Mouse (Mus musculus) limb, embryonic 13.5 days (tissue): ENCODE data around the gene Atp5mpl. TPM values are rescaled to one million over a fixed set of nuclear protein-coding genes. Genes with fewer than 3 reads are reported as not detected.

Source experiments
- ATAC-seq: fragments of 200-750 bp; cut with Nextera tagmentation; 2 replicates; pipeline ENCODE4 v1.8.0; 2017; ENCODE audit warnings: low read depth, moderate number of reproducible peaks, moderate TSS enrichment; ENCODE audit not compliant: low FRiP score
- H3K27ac ChIP-seq: fragments of 300-500 bp; sonication (generic); 2 replicates; pipeline ENCODE4 v1.5.1; 2015; ENCODE audit warnings: inconsistent platforms, mild to moderate bottlenecking, moderate library complexity
- H3K27me3 ChIP-seq: fragments of 300-500 bp; sonication (generic); 2 replicates; pipeline ENCODE4 v1.6.1; 2015; ENCODE audit warnings: mild to moderate bottlenecking, inconsistent platforms
- H3K36me3 ChIP-seq: fragments of 300-500 bp; sonication (generic); 2 replicates; pipeline ENCODE4 v1.6.1; 2015; ENCODE audit warnings: inconsistent platforms, mild to moderate bottlenecking, moderate library complexity
- H3K4me1 ChIP-seq: fragments of 300-500 bp; sonication (generic); 2 replicates; pipeline ENCODE4 v1.6.1; 2015; ENCODE audit warnings: inconsistent platforms
- H3K4me2 ChIP-seq: fragments of 300-500 bp; sonication (generic); replicated peaks from 2 replicates; pipeline ENCODE4 v1.6.1; 2015; ENCODE audit warnings: inconsistent platforms, mild to moderate bottlenecking, moderate library complexity
- H3K4me3 ChIP-seq: fragments of 300-500 bp; sonication (generic); 2 replicates; pipeline ENCODE4 v1.5.1; 2015; ENCODE audit warnings: moderate library complexity, mild to moderate bottlenecking, inconsistent platforms
- H3K9ac ChIP-seq: fragments of 300-500 bp; sonication (generic); 2 replicates; pipeline ENCODE4 v1.6.1; 2015; ENCODE audit warnings: mild to moderate bottlenecking, inconsistent platforms
- H3K9me3 ChIP-seq: fragments of 300-500 bp; sonication (generic); 2 replicates; pipeline ENCODE4 v1.6.1; 2016; ENCODE audit warnings: inconsistent platforms
- WGBS: fragments of 180-500 bp; shearing (Covaris S2); methylation state at CpG from one replicate; pipeline ENCODE4 v1.1.7; 2015; 5-methylcytosine and 5-hydroxymethylcytosine counted together
- polyA plus RNA-seq: library from polyadenylated mRNA; unstranded; fragments of >200 nt; fragmentation: Nextera tagmentation; extraction: Ambion mirVana; gene quantifications from 2 replicates; pipeline ENCODE4 v1.2.1, GENCODE M21; 2015

Gene Atp5mpl
- polyA plus RNA-seq, 1 experiment from 2014 or later: 628 TPM

GRCm38 (mm10) chr12:111928411-111928966 is 38.3 kb downstream of the Atp5mpl start:
- Histone ChIP-seq H3K4me1 (peaks cover 25% of the 10 kb centered on the region), H3K27me3 (no peaks in the 10 kb centered on the region), H3K36me3 (no peaks in the 10 kb centered on the region), H3K9ac (no peak overlapping the region), H3K4me3 (no peak overlapping the region), H3K9me3 (no peaks in the 10 kb centered on the region), H3K4me2 (no peak overlapping the region), H3K27ac (0 out of 2 replicates have a peak overlapping the region, but pooled peaks have one; percentile 10)
- 78% methylated on average over 18 of the region's 18 CpGs for WGBS
- no peak for ATAC-seq

GRCm38 (mm10) chr12:111927338-111927737 is 39.4 kb downstream of the Atp5mpl start:
- H3K36me3 ChIP-seq: no peaks in the 10 kb centered on the region
- no peak overlapping the region for H3K27ac ChIP-seq
- H3K4me2 ChIP-seq: no peak overlapping the region
- H3K9me3 ChIP-seq: no peaks in the 10 kb centered on the region
- H3K4me1 ChIP-seq: peaks cover 21% of the 10 kb centered on the region
- no peak for ATAC-seq
- H3K4me3 ChIP-seq: no peak overlapping the region
- H3K27me3 ChIP-seq: no peaks in the 10 kb centered on the region
- WGBS: 67% methylated on average over 1 of the region's 1 CpGs
- H3K9ac ChIP-seq: no peak overlapping the region; the same call in 1 of the 2 replicates

GRCm38 (mm10) chr12:111923117-111923516 is 43.7 kb downstream of the Atp5mpl start:
- H3K4me1 ChIP-seq: peaks cover 17% of the 10 kb centered on the region
- H3K36me3 ChIP-seq: no peaks in the 10 kb centered on the region
- H3K9me3 ChIP-seq: no peaks in the 10 kb centered on the region
- H3K4me2 ChIP-seq: no peak overlapping the region
- no peak overlapping the region for H3K9ac ChIP-seq
- 83% methylated on average over 6 of the region's 6 CpGs for WGBS
- H3K27me3 ChIP-seq: no peaks in the 10 kb centered on the region
- no peak overlapping the region for H3K4me3 ChIP-seq
- H3K27ac ChIP-seq: no peak overlapping the region
- ATAC-seq: no peak

- H3K36me3 ChIP-seq: no peaks in the 10 kb centered on the region
- H3K27me3 ChIP-seq: no peaks in the 10 kb centered on the region
- peaks cover 23% of the 10 kb centered on the region for H3K4me1 ChIP-seq
- H3K9me3 ChIP-seq: no peaks in the 10 kb centered on the region
- no peak overlapping the region for H3K4me2 ChIP-seq
- H3K9ac ChIP-seq: no peak overlapping the region
- no peak for ATAC-seq
- H3K27ac ChIP-seq: no peak overlapping the region
- no peak overlapping the region for H3K4me3 ChIP-seq
- 47% methylated on average over 9 of the region's 9 CpGs for WGBS
Observed at GRCm38 (mm10) chr12:111920046-111920445, 46.7 kb downstream of the Atp5mpl start.

- H3K9me3 ChIP-seq: no peaks in the 10 kb centered on the region
- peak overlapping the region; percentile 29 for H3K27ac ChIP-seq
- no peaks in the 10 kb centered on the region for H3K36me3 ChIP-seq
- 48% methylated on average over 12 of the region's 12 CpGs for WGBS
- peaks cover 19% of the 10 kb centered on the region for H3K4me1 ChIP-seq
- H3K27me3 ChIP-seq: no peaks in the 10 kb centered on the region
- H3K9ac ChIP-seq: 0 out of 2 replicates have a peak overlapping the region, but pooled peaks have one; percentile 0
- H3K4me2 ChIP-seq: peak overlapping the region; percentile 19; the same call in 1 of the 2 replicates
- ATAC-seq: no peak
- H3K4me3 ChIP-seq: no peak overlapping the region
Observed at GRCm38 (mm10) chr12:111916514-111917217, 50.1 kb downstream of the Atp5mpl start.

GRCm38 (mm10) chr12:111915781-111916180 is 51.0 kb downstream of the Atp5mpl start:
- no peak for ATAC-seq

GRCm38 (mm10) chr12:111914031-111914430 is 52.7 kb downstream of the Atp5mpl start:
- no peak; the same call in 1 of the 2 replicates for ATAC-seq
- Histone ChIP-seq H3K9ac (no peak overlapping the region), H3K9me3 (no peaks in the 10 kb centered on the region), H3K4me1 (peaks cover 24% of the 10 kb centered on the region), H3K4me2 (no peak overlapping the region), H3K36me3 (no peaks in the 10 kb centered on the region), H3K4me3 (no peak overlapping the region), H3K27ac (no peak overlapping the region), H3K27me3 (0 out of 2 replicates have a peak, but pooled peaks cover 4% of the 10 kb centered on the region)
- 15% methylated on average over 3 of the region's 3 CpGs for WGBS

More at GRCm38 (mm10) chr12:111915781-111916180, 51.0 kb downstream of the Atp5mpl start:
- Histone ChIP-seq H3K4me3 (no peak overlapping the region), H3K9ac (no peak overlapping the region), H3K4me2 (no peak overlapping the region), H3K27ac (no peak overlapping the region; the same call in 1 of the 2 replicates), H3K4me1 (peaks cover 19% of the 10 kb centered on the region), H3K27me3 (no peaks in the 10 kb centered on the region), H3K9me3 (no peaks in the 10 kb centered on the region), H3K36me3 (no peaks in the 10 kb centered on the region)
- WGBS: 78% methylated on average over 6 of the region's 6 CpGs

- no peaks in the 10 kb centered on the region for H3K36me3 ChIP-seq
- peaks cover 32% of the 10 kb centered on the region for H3K4me1 ChIP-seq
- H3K4me2 ChIP-seq: no peak overlapping the region
- no peak overlapping the region for H3K4me3 ChIP-seq
- peaks cover 7% of the 10 kb centered on the region; the same call in 1 of the 2 replicates for H3K27me3 ChIP-seq
- no peak overlapping the region for H3K27ac ChIP-seq
- 77% methylated on average over 7 of the region's 7 CpGs for WGBS
- no peak for ATAC-seq
- H3K9ac ChIP-seq: no peak overlapping the region
- H3K9me3 ChIP-seq: no peaks in the 10 kb centered on the region
Observed at GRCm38 (mm10) chr12:111912802-111913201, 54.0 kb downstream of the Atp5mpl start.

- Histone ChIP-seq H3K4me1 (peaks cover 33% of the 10 kb centered on the region), H3K9ac (no peak overlapping the region), H3K36me3 (no peaks in the 10 kb centered on the region), H3K4me2 (no peak overlapping the region), H3K27ac (no peak overlapping the region), H3K4me3 (no peak overlapping the region), H3K9me3 (no peaks in the 10 kb centered on the region), H3K27me3 (peaks cover 7% of the 10 kb centered on the region; the same call in 1 of the 2 replicates)
- ATAC-seq: no peak
- WGBS: 84% methylated on average over 2 of the region's 2 CpGs
Observed at GRCm38 (mm10) chr12:111911796-111912195, 55.0 kb downstream of the Atp5mpl start.

Other genes with a start within 250 kb of the Atp5mpl start
- gene Klc1, start 208.1 kb downstream of the Atp5mpl start, polyA plus RNA-seq: 112 and 113 TPM in 2 replicates
- 7.2 and 11.0 TPM in 2 replicates for gene Xrcc3, start 153.1 kb downstream of the Atp5mpl start, polyA plus RNA-seq
- 105 and 111 TPM in 2 replicates for gene Zfyve21, start 152.8 kb downstream of the Atp5mpl start, polyA plus RNA-seq
- 12.0 and 13.2 TPM in 2 replicates for gene Ppp1r13b, start 58.9 kb downstream of the Atp5mpl start, polyA plus RNA-seq
- gene Tdrd9, start 4.6 kb upstream of the Atp5mpl start, polyA plus RNA-seq: 0.68 and 0.98 TPM in 2 replicates
- not detected in 2 replicates for gene Rd3l, start 14.3 kb upstream of the Atp5mpl start, polyA plus RNA-seq
- 1.5 and 2.1 TPM in 2 replicates for gene Aspg, start 139.7 kb upstream of the Atp5mpl start, polyA plus RNA-seq
- gene Kif26a, start 179.2 kb upstream of the Atp5mpl start, polyA plus RNA-seq: 5.7 and 6.4 TPM in 2 replicates